Mouse (Mus musculus) olfactory bulb, adult 2 months (tissue): ENCODE data around the gene Hbp1.

Source experiments
- CTCF ChIP-seq: fragments of 200-500 bp; IDR thresholded peaks from 2 replicates; pipeline ENCODE4 v1.5.1; 2012; ENCODE audit warnings: low read depth, mild to moderate bottlenecking, low read length, moderate library complexity; ENCODE audit not compliant: insufficient read depth
- POLR2A ChIP-seq: fragments of 200-500 bp; IDR thresholded peaks from 2 replicates; pipeline ENCODE4 v1.6.1; 2012; ENCODE audit warnings: mild to moderate bottlenecking, low read depth, low read length, moderate library complexity; ENCODE audit not compliant: insufficient read depth

- TF ChIP-seq CTCF (no peak), POLR2A (no peak)
These were observed 23.3 kb upstream of the Hbp1 start for GRCm38 (mm10) chr12:31973473-31974172.
